Mouse (Mus musculus): ENCODE measurements around the gene Gm3404. TPM values are rescaled to one million over a fixed set of nuclear protein-coding genes. Genes with fewer than 3 reads are reported as not detected.
"Not testable (repeated sequence)": the region's sequence is repeated elsewhere in the genome, so short reads cannot be mapped to it uniquely, and the experiment has no call there.

Gene Gm3404
- not detected in 2 replicates for polyA plus RNA-seq (2016; fragmentation: Nextera tagmentation; extraction: Ambion mirVana)

DNA sequence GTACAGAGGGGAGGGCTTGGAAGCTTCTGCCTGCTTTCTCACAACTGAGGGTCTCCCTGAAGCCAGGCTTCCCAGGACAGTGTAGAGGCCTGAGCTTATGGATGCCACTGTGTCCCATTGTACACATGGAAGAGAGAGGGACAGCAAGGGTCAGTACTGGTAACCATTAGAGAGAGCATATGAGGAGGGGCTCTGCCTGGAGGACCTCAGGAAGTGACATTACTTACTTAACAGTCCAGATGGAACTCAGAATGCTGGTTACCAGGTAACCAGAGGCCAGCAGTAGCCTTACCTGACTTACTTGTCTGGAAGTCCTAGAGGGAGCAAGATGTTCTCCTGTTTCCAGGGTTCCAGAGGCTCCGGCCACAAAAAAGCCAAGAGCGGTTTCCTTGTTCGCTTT lies at the start of gene Gm3404:
Gene Gm3404 (plus strand): TSS at position 301 of the 400 bp plus-strand sequence.
- not testable (repeated sequence) for H3K9ac ChIP-seq (replicated peaks); H3K4me3 ChIP-seq; H3K27me3 ChIP-seq; H3K27ac ChIP-seq (replicated peaks); ATAC-seq (ENCODE audit: low FRiP score, low read depth); H3K9me3 ChIP-seq; H3K36me3 ChIP-seq; H3K4me2 ChIP-seq (replicated peaks); H3K4me1 ChIP-seq
- WGBS: 95% methylated on average over 3 of the region's 3 CpGs

DNA sequence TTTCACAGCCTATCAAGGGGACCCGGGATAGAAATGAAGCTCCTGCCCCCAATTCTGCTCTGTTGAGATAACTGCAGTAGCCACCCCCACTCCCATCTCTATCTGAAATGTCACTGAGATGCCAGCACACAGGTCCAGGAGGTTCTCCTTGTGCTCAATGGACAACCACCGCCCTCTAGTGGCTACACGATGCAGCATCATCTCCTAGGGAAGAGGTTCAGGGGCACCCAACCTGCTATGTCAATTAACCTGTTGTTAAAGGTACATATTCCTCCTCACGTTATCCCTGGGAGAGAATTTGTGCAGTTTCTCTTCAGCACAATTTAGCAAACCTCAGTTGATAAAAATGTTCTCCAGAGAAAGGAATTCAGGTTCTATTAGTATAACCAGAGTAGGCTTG lies 46.0 kb upstream of the Gm3404 start:
- H3K4me1 ChIP-seq; H3K9ac ChIP-seq (replicated peaks); H3K36me3 ChIP-seq; H3K9me3 ChIP-seq; ATAC-seq (ENCODE audit: low FRiP score, low read depth); H3K27me3 ChIP-seq; H3K4me3 ChIP-seq; H3K4me2 ChIP-seq (replicated peaks); H3K27ac ChIP-seq (replicated peaks): not testable (repeated sequence)
- 15% methylated on average over 4 of the region's 4 CpGs for WGBS

- H3K9ac ChIP-seq (replicated peaks); H3K27ac ChIP-seq (replicated peaks); ATAC-seq (ENCODE audit: low FRiP score, low read depth); H3K4me2 ChIP-seq (replicated peaks); H3K4me1 ChIP-seq; H3K4me3 ChIP-seq; H3K36me3 ChIP-seq; H3K9me3 ChIP-seq; H3K27me3 ChIP-seq: not testable (repeated sequence)
- 91% methylated on average over 3 of the region's 3 CpGs for WGBS
These were observed 43.9 kb upstream of the Gm3404 start, which contains the start of gene Gm6408 for GRCm38 (mm10) chr5:146481665-146482064. Gm6408 (plus strand) TSS chr5:146481965.

- not testable (repeated sequence) for H3K4me2 ChIP-seq (replicated peaks); H3K4me1 ChIP-seq; H3K36me3 ChIP-seq; H3K27ac ChIP-seq (replicated peaks); H3K9me3 ChIP-seq; ATAC-seq (ENCODE audit: low FRiP score, low read depth); H3K27me3 ChIP-seq; H3K9ac ChIP-seq (replicated peaks); H3K4me3 ChIP-seq
- WGBS: 11% methylated on average over 3 of the region's 4 CpGs
These were observed 36.6 kb upstream of the Gm3404 start for GRCm38 (mm10) chr5:146488959-146489358.

DNA sequence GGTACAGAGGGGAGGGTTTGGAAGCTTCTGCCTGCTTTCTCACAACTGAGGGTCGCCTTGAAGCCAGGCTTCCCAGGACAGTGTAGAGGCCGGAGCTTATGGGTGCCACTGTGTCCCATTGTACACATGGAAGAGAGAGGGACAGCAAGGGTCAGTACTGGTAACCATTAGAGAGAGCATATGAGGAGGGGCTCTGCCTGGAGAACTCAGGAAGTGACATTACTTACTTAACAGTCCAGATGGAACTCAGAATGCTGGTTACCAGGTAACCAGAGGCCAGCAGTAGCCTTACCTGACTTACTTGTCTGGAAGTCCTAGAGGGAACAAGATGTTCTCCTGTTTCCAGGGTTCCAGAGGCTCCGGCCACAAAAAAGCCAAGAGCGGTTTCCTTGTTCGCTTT lies 34.5 kb upstream of the Gm3404 start, which contains the start of gene Gm6370:
Gene Gm6370 (plus strand): TSS at position 301 of the 400 bp plus-strand sequence.
- H3K4me1 ChIP-seq; ATAC-seq (ENCODE audit: low FRiP score, low read depth); H3K4me2 ChIP-seq (replicated peaks); H3K36me3 ChIP-seq; H3K9ac ChIP-seq (replicated peaks); H3K27ac ChIP-seq (replicated peaks); H3K9me3 ChIP-seq; H3K27me3 ChIP-seq; H3K4me3 ChIP-seq: not testable (repeated sequence)
- no CpG with 5 or more reads among the region's 5 CpGs for WGBS

DNA sequence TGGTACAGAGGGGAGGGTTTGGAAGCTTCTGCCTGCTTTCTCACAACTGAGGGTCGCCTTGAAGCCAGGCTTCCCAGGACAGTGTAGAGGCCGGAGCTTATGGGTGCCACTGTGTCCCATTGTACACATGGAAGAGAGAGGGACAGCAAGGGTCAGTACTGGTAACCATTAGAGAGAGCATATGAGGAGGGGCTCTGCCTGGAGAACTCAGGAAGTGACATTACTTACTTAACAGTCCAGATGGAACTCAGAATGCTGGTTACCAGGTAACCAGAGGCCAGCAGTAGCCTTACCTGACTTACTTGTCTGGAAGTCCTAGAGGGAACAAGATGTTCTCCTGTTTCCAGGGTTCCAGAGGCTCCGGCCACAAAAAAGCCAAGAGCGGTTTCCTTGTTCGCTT lies 23.5 kb upstream of the Gm3404 start, which contains the start of gene 4930449I24Rik:
Gene 4930449I24Rik (plus strand): TSS at position 301 of the 400 bp plus-strand sequence.
- not testable (repeated sequence) for H3K36me3 ChIP-seq; ATAC-seq (ENCODE audit: low FRiP score, low read depth)
- WGBS: no CpG with 5 or more reads among the region's 5 CpGs

GRCm38 (mm10) chr5:146513823-146514222 lies 11.8 kb upstream of the Gm3404 start, which contains the start of gene Gm3402:
Gm3402 (plus strand) TSS chr5:146514123.
- ATAC-seq (ENCODE audit: low FRiP score, low read depth); H3K4me1 ChIP-seq; H3K4me2 ChIP-seq (replicated peaks); H3K36me3 ChIP-seq; H3K27ac ChIP-seq (replicated peaks); H3K9me3 ChIP-seq; H3K4me3 ChIP-seq; H3K9ac ChIP-seq (replicated peaks); H3K27me3 ChIP-seq: not testable (repeated sequence)
- 100% methylated on average over 2 of the region's 5 CpGs for WGBS

More for the DNA sequence above, 23.5 kb upstream of the Gm3404 start, which contains the start of gene 4930449I24Rik:
- H3K4me1 ChIP-seq; H3K27me3 ChIP-seq; H3K9me3 ChIP-seq; H3K9ac ChIP-seq (replicated peaks); H3K27ac ChIP-seq (replicated peaks); H3K4me3 ChIP-seq; H3K4me2 ChIP-seq (replicated peaks): not testable (repeated sequence)

DNA sequence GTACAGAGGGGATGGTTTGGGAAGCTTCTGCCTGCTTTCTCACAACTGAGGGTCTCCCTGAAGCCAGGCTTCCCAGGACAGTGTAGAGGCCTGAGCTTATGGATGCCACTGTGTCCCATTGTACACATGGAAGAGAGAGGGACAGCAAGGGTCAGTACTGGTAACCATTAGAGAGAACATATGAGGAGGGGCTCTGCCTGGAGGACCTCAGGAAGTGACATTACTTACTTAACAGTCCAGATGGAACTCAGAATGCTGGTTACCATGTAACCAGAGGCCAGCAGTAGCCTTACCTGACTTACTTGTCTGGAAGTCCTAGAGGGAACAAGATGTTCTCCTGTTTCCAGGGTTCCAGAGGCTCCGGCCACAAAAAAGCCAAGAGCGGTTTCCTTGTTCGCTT lies 11.7 kb downstream of the Gm3404 start, which contains the start of gene Gm3409:
Gene Gm3409 (plus strand): TSS at position 301 of the 400 bp plus-strand sequence.
- H3K4me3 ChIP-seq; ATAC-seq (ENCODE audit: low FRiP score, low read depth); H3K4me1 ChIP-seq; H3K9ac ChIP-seq (replicated peaks); H3K27ac ChIP-seq (replicated peaks); H3K27me3 ChIP-seq; H3K36me3 ChIP-seq; H3K4me2 ChIP-seq (replicated peaks); H3K9me3 ChIP-seq: not testable (repeated sequence)
- WGBS: 85% methylated on average over 3 of the region's 3 CpGs

DNA sequence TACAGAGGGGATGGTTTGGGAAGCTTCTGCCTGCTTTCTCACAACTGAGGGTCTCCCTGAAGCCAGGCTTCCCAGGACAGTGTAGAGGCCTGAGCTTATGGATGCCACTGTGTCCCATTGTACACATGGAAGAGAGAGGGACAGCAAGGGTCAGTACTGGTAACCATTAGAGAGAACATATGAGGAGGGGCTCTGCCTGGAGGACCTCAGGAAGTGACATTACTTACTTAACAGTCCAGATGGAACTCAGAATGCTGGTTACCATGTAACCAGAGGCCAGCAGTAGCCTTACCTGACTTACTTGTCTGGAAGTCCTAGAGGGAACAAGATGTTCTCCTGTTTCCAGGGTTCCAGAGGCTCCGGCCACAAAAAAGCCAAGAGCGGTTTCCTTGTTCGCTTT lies 30.2 kb downstream of the Gm3404 start, which contains the start of gene Gm3415:
Gene Gm3415 (plus strand): TSS at position 301 of the 400 bp plus-strand sequence.
- H3K27me3 ChIP-seq; H3K9me3 ChIP-seq; ATAC-seq (ENCODE audit: low FRiP score, low read depth); H3K4me2 ChIP-seq (replicated peaks); H3K4me1 ChIP-seq; H3K4me3 ChIP-seq; H3K27ac ChIP-seq (replicated peaks); H3K36me3 ChIP-seq; H3K9ac ChIP-seq (replicated peaks): not testable (repeated sequence)
- WGBS: no CpG with 5 or more reads among the region's 3 CpGs

DNA sequence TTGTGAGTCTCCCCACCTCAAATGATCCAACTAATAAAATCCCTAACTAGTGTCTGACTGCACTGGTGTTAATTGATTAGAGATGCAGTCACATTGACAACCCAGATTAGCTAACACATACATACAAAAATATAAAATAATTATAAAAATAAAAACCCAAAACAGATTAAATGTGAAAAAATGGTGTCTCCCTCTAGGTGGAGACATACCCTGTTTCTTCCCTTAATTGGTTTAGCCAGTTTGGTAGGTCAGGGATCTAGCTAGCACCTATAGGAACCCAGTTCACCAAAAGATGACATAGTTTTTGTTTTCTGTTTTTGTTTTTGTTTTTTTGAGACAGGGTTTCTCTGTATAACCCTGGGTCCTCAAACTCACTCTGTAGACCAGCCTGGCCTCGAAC lies 38.7 kb downstream of the Gm3404 start:
- Histone ChIP-seq H3K9me3 (peaks cover 3% of the 10 kb centered on the region; the same call in 1 of the 2 replicates), H3K4me2 (replicated peaks) (no peak overlapping the region), H3K27ac (replicated peaks) (no peak overlapping the region), H3K4me3 (no peak overlapping the region), H3K36me3 (no peaks in the 10 kb centered on the region), H3K27me3 (no peaks in the 10 kb centered on the region), H3K4me1 (no peaks in the 10 kb centered on the region), H3K9ac (replicated peaks) (no peak overlapping the region)
- no peak for ATAC-seq (ENCODE audit: low FRiP score, low read depth)
- WGBS: 88% methylated on average over 1 of the region's 1 CpGs

- Histone ChIP-seq H3K4me1 (no peaks in the 10 kb centered on the region), H3K36me3 (no peaks in the 10 kb centered on the region), H3K4me2 (replicated peaks) (no peak overlapping the region), H3K27ac (replicated peaks) (no peak overlapping the region), H3K9me3 (peaks cover 3% of the 10 kb centered on the region; the same call in 1 of the 2 replicates), H3K9ac (replicated peaks) (no peak overlapping the region), H3K27me3 (no peaks in the 10 kb centered on the region), H3K4me3 (no peak overlapping the region)
- no peak for ATAC-seq (ENCODE audit: low FRiP score, low read depth)
- WGBS: 62% methylated on average over 4 of the region's 4 CpGs
These were observed 41.5 kb downstream of the Gm3404 start for GRCm38 (mm10) chr5:146567054-146567453.

DNA sequence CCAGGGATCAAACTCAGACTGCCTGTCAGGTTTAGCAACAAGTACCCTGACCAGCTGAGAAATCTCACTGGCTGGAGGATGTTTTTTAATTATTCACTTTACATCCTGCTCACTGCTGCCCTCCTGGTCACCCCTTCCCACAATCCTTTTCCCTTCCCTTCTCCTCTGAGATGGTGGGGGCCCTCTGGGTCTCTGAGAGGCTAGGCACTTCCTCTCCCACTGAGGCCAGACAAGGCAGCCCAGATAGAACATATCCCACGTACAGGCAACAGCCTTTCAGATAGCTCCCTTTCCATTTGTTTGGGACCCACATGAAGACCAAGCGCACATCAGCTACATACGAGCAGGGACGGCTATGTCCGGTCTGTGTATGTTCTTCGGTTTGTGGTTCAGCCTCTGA lies 44.6 kb downstream of the Gm3404 start:
- H3K4me3 ChIP-seq; H3K9ac ChIP-seq (replicated peaks); H3K9me3 ChIP-seq; H3K36me3 ChIP-seq; H3K27me3 ChIP-seq; H3K4me2 ChIP-seq (replicated peaks); H3K4me1 ChIP-seq; ATAC-seq (ENCODE audit: low FRiP score, low read depth); H3K27ac ChIP-seq (replicated peaks): not testable (repeated sequence)
- 87% methylated on average over 6 of the region's 6 CpGs for WGBS
